Mouse (Mus musculus) retina, postnatal 1 day (tissue): Measurements from ENCODE around the gene Prl5a1.

Experiments
- DNase-seq: peaks from one replicate; pipeline ENCODE4 v3.0.0-alpha.2; 2012

Prl5a1 gene

DNA sequence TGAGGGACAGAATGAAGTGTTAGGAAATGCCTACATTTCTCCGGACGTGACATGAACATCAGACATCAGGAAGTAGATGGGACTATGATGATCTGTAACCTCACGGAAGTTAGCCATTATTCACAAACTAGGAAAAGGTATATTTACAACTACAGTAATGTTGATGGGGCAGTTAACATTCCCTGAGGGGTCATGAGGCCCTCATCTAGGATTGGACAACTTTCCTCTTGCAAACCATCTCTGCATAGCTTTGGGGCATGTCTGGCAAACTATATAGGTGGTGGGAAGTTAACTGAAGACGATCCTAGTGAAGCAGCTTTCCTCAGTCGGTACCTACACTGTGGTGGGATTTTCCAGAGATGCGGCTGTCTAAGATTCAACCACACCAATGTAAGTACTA is at the start of gene Prl5a1:
TSS of gene Prl5a1 (plus strand) at position 301 of the 400 bp plus-strand sequence.
- DNase-seq = no peak

- no peak for DNase-seq
Observed at GRCm38 (mm10) chr13:28096161-28096560, 46.1 kb upstream of the Prl5a1 start.

DNA sequence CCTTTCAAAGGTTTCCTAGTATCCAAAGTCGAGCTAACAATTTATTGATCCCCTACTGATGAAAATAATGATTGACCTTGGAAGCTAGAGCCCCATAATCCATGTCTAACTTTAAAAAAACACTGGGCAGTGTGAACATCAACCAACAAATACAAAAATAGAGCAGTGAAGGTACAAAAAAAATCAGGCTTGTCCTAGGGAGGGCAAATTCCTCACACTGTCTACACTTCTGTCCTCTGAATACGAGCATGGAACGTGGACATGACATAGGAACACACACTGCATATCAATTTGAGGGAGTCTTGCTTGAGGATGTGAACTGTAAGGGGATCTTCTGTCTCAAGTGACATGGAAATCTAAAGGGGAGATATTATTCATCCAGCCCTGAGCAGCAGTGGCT is 33.7 kb upstream of the Prl5a1 start:
- no peak for DNase-seq

DNA sequence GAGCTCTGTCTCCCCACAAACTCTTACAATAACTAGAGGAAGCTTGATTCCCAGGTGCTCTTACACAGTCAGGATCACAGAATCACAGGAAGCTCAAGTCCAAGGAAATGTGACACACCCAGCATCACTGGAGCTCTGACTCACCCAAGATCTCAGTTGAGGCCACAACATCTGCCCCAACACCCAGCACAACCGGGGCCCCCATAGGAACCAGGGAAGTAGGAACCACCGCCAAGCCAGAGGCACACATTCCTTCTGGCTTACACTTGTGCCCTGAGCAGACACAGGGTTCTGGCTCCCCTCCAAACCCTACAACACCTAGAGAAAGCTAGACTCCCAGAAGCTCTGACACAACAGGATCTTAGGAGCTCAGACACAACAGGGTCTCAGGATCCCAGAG is 9.5 kb upstream of the Prl5a1 start:
- no peak for DNase-seq

GRCm38 (mm10) chr13:28135790-28136189 is 6.5 kb upstream of the Prl5a1 start:
- no peak for DNase-seq
